Mouse (Mus musculus) neural tube, embryonic 11.5 days (tissue): ENCODE data around the gene Ccdc122. TPM values are rescaled to one million over a fixed set of nuclear protein-coding genes. Genes with fewer than 3 reads are reported as not detected.

Experiments used
- ATAC-seq: fragments of 200-750 bp; cut with Nextera tagmentation; 2 replicates; pipeline ENCODE4 v1.8.0; 2017; ENCODE audit warnings: moderate number of reproducible peaks, mild to moderate bottlenecking, moderate TSS enrichment, moderate library complexity; ENCODE audit not compliant: insufficient read depth, low FRiP score, low TSS enrichment
- DNase-seq: peaks from one replicate; pipeline ENCODE4 v3.0.0-alpha.2; 2015; ENCODE audit warnings: low spot score
- H3K27ac ChIP-seq: fragments of 300-500 bp; sonication (generic); 2 replicates; pipeline ENCODE4 v1.5.1; 2014; ENCODE audit warnings: low read depth, mild to moderate bottlenecking, low read length
- H3K27me3 ChIP-seq: fragments of 300-500 bp; sonication (generic); 2 replicates; pipeline ENCODE4 v1.6.1; 2014; ENCODE audit warnings: mild to moderate bottlenecking, low read length, mixed read lengths; ENCODE audit not compliant: control insufficient read depth, insufficient read depth
- H3K36me3 ChIP-seq: fragments of 300-500 bp; sonication (generic); 2 replicates; pipeline ENCODE4 v1.6.1; 2014; ENCODE audit warnings: mild to moderate bottlenecking, low read length, moderate library complexity, mixed read lengths; ENCODE audit not compliant: control insufficient read depth, insufficient read depth
- H3K4me1 ChIP-seq: fragments of 300-500 bp; sonication (generic); 2 replicates; pipeline ENCODE4 v1.6.1; 2014; ENCODE audit warnings: low read length, mixed read lengths; ENCODE audit not compliant: control insufficient read depth, insufficient read depth
- H3K4me2 ChIP-seq: fragments of 300-500 bp; sonication (generic); 2 replicates; pipeline ENCODE4 v1.6.1; 2014; ENCODE audit warnings: low read depth, mild to moderate bottlenecking, moderate library complexity
- H3K4me3 ChIP-seq: fragments of 300-500 bp; sonication (generic); 2 replicates; pipeline ENCODE4 v1.5.1; 2014; ENCODE audit warnings: low read depth, low read length
- H3K9ac ChIP-seq: fragments of 300-500 bp; sonication (generic); 2 replicates; pipeline ENCODE4 v1.6.1; 2014; ENCODE audit warnings: mild to moderate bottlenecking, low read length
- H3K9me3 ChIP-seq: fragments of 300-500 bp; sonication (generic); 2 replicates; pipeline ENCODE4 v1.6.1; 2016; ENCODE audit warnings: low read length; ENCODE audit not compliant: control insufficient read depth
- WGBS: fragments of 180-500 bp; shearing (Covaris S2); extraction: QIAGEN DNeasy Blood & Tissue Kit; methylation state at CpG from one replicate; pipeline ENCODE4 v1.1.7; 2014; 5-methylcytosine and 5-hydroxymethylcytosine counted together
- polyA plus RNA-seq: library from polyadenylated mRNA; unstranded; fragments of >200 nt; fragmentation: Nextera tagmentation; extraction: Ambion mirVana; gene quantifications from 2 replicates; pipeline ENCODE4 v1.2.1, GENCODE M21; 2014

Gene Ccdc122
- polyA plus RNA-seq, 1 experiment from 2014 or later = 0.92 TPM

GRCm38 (mm10) chr14:77029319-77030054 lies 7.1 kb upstream of the Ccdc122 start:
- no peaks in the 10 kb centered on the region for H3K9me3 ChIP-seq
- DNase-seq = no peak
- ATAC-seq = no peak
- no peak overlapping the region for H3K4me3 ChIP-seq
- H3K4me1 ChIP-seq = no peaks in the 10 kb centered on the region
- H3K27me3 ChIP-seq = no peaks in the 10 kb centered on the region
- no peak overlapping the region for H3K9ac ChIP-seq
- WGBS = 53% methylated on average over 5 of the region's 5 CpGs
- no peak overlapping the region for H3K27ac ChIP-seq
- no peak overlapping the region for H3K4me2 ChIP-seq
- no peaks in the 10 kb centered on the region for H3K36me3 ChIP-seq

- 89% methylated on average over 5 of the region's 5 CpGs for WGBS
- no peak overlapping the region for H3K4me3 ChIP-seq
- H3K4me2 ChIP-seq = no peak overlapping the region
- DNase-seq = no peak
- no peaks in the 10 kb centered on the region for H3K9me3 ChIP-seq
- H3K9ac ChIP-seq = no peak overlapping the region
- no peaks in the 10 kb centered on the region for H3K27me3 ChIP-seq
- no peak overlapping the region for H3K27ac ChIP-seq
- ATAC-seq = no peak
- H3K4me1 ChIP-seq = no peaks in the 10 kb centered on the region
- H3K36me3 ChIP-seq = no peaks in the 10 kb centered on the region
Observed at GRCm38 (mm10) chr14:77030808-77031207, 5.8 kb upstream of the Ccdc122 start.

DNA sequence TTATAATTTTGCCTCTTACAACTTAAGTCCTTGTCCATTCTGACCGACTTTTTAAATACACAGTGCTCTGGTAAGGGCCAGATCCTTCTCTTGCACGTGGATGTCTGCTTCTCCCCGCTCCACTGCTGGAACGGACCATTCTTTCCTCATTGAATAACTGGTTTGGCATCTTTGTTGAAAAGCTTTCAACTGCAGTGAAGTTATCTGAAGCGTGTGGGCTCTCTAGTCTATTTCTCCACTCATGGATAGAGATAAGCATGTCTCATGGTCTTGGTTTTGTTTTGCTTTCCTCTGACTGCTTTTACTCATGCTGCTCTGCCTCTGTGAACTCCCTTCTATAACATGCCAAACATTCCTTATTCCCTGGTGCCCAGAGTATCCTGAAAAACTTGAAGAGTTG lies 4.1 kb upstream of the Ccdc122 start:
- H3K4me2 ChIP-seq = no peak overlapping the region
- no peaks in the 10 kb centered on the region for H3K9me3 ChIP-seq
- no peak overlapping the region for H3K4me3 ChIP-seq
- H3K27me3 ChIP-seq = no peaks in the 10 kb centered on the region
- no peaks in the 10 kb centered on the region for H3K36me3 ChIP-seq
- no peak for ATAC-seq
- 0 out of 2 replicates have a peak, but pooled peaks cover 3% of the 10 kb centered on the region for H3K4me1 ChIP-seq
- H3K27ac ChIP-seq = no peak overlapping the region
- DNase-seq = no peak
- no peak overlapping the region for H3K9ac ChIP-seq
- 80% methylated on average over 5 of the region's 5 CpGs for WGBS

DNA sequence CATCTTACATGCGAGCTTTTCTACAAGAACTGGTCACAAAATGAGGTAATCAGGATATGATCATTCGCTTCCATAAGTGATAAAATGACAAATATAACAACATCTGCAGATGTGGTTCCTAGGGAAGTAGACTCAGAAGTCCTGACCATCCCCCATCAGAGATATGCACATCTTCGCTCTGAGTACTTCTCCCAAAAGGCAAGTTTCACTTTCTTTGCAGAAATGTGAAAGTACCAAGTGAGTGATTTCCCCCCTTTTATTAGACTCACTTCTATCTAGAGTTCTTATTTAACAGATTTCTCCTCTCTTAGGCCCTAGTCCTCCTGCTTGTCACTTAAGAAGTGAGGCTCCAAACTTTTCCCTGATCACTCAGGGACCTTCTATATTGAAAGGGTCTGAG lies 3.2 kb upstream of the Ccdc122 start:
- H3K4me3 ChIP-seq = no peak overlapping the region

GRCm38 (mm10) chr14:77034175-77034915 lies 2.2 kb upstream of the Ccdc122 start:
- H3K27me3 ChIP-seq = no peaks in the 10 kb centered on the region
- WGBS = 64% methylated on average over 7 of the region's 7 CpGs
- H3K4me2 ChIP-seq = no peak overlapping the region
- no peak for ATAC-seq
- no peak overlapping the region for H3K4me3 ChIP-seq
- H3K9me3 ChIP-seq = no peaks in the 10 kb centered on the region
- H3K9ac ChIP-seq = no peak overlapping the region
- H3K36me3 ChIP-seq = no peaks in the 10 kb centered on the region
- no peak overlapping the region for H3K27ac ChIP-seq
- H3K4me1 ChIP-seq = 0 out of 2 replicates have a peak, but pooled peaks cover 3% of the 10 kb centered on the region
- no peak for DNase-seq

More for the DNA sequence above, 3.2 kb upstream of the Ccdc122 start:
- ATAC-seq (no peak), DNase-seq (no peak)
- Histone ChIP-seq H3K36me3 (no peaks in the 10 kb centered on the region), H3K4me2 (no peak overlapping the region), H3K9ac (no peak overlapping the region), H3K4me1 (0 out of 2 replicates have a peak, but pooled peaks cover 3% of the 10 kb centered on the region), H3K9me3 (no peaks in the 10 kb centered on the region), H3K27ac (no peak overlapping the region), H3K27me3 (no peaks in the 10 kb centered on the region)
- WGBS = 90% methylated on average over 3 of the region's 3 CpGs

DNA sequence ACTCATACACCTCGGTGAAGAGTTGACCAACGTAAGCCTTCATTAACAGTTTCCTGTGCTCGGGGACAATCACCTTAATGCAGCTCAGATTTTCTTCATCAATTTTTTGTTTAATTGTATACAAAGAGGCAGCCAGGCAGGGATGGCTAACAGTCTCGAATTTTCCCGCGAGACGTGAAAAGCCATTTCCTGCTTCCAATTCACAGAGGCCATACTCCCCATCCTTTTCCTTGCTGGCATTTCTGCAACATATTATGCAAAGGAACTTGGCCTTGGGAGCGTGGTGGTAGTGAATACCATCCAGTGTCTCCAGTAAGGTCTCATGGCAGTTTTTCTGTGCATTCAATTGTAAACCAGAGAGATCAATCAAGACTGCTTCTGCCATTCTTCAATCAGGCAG lies 1.6 kb upstream of the Ccdc122 start:
- ATAC-seq = no peak
- WGBS = 83% methylated on average over 8 of the region's 8 CpGs

DNA sequence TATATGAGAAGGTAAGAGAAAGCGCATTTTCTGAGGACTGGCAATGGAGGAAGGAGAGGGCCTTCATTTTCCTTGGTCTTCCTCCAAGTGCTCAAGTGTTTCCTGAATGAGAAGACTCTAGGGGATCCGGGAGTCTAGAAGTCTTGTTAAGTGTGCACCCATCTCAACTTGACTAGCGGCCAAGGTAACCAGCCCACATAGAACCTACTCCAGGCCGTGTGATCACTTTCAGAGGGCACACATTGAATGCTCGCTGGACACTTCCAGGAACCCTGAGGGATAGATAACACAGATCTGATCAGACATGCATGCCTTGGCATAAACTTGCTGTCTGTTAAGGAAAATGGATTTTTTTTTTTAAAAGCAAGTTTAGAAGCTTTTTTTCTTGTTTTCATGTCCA lies 758 bp downstream of the Ccdc122 start:
- H3K9ac ChIP-seq = no peak overlapping the region
- H3K36me3 ChIP-seq = no peaks in the 10 kb centered on the region
- 0 out of 2 replicates have a peak, but pooled peaks cover 3% of the 10 kb centered on the region for H3K4me1 ChIP-seq
- H3K4me2 ChIP-seq = no peak overlapping the region
- 88% methylated on average over 5 of the region's 5 CpGs for WGBS
- ATAC-seq (no peak), DNase-seq (no peak)
- H3K4me3 ChIP-seq = no peak overlapping the region
- no peaks in the 10 kb centered on the region for H3K9me3 ChIP-seq
- H3K27me3 ChIP-seq = no peaks in the 10 kb centered on the region
- H3K27ac ChIP-seq = no peak overlapping the region

More for the DNA sequence above, 1.6 kb upstream of the Ccdc122 start:
- 0 out of 2 replicates have a peak, but pooled peaks cover 3% of the 10 kb centered on the region for H3K4me1 ChIP-seq
- no peaks in the 10 kb centered on the region for H3K36me3 ChIP-seq
- H3K9ac ChIP-seq = no peak overlapping the region
- no peaks in the 10 kb centered on the region for H3K9me3 ChIP-seq
- no peak overlapping the region for H3K27ac ChIP-seq
- no peaks in the 10 kb centered on the region for H3K27me3 ChIP-seq
- DNase-seq = no peak
- H3K4me3 ChIP-seq = no peak overlapping the region
- H3K4me2 ChIP-seq = no peak overlapping the region

GRCm38 (mm10) chr14:77037832-77038425 lies 1.4 kb downstream of the Ccdc122 start:
- no peak overlapping the region for H3K4me3 ChIP-seq
- no peak overlapping the region for H3K4me2 ChIP-seq
- no peaks in the 10 kb centered on the region for H3K27me3 ChIP-seq
- DNase-seq (no peak), ATAC-seq (no peak)
- H3K36me3 ChIP-seq = no peaks in the 10 kb centered on the region
- 0 out of 2 replicates have a peak, but pooled peaks cover 3% of the 10 kb centered on the region for H3K4me1 ChIP-seq
- no peaks in the 10 kb centered on the region for H3K9me3 ChIP-seq
- no peak overlapping the region for H3K9ac ChIP-seq
- 90% methylated on average over 8 of the region's 8 CpGs for WGBS
- no peak overlapping the region for H3K27ac ChIP-seq
